Mouse (Mus musculus): Measurements from ENCODE around the gene Fgfr3. TPM values are rescaled to one million over a fixed set of nuclear protein-coding genes. Genes with fewer than 3 reads are reported as not detected.

The Fgfr3 gene
- polyA plus RNA-seq (2012; fragmentation: generic; extraction: Trizol) = 1.0 TPM
- long read RNA-seq, experiment 1, partial matches to known transcripts = 1 of 1 reads
- long read RNA-seq, experiment 1, other reads (novel, unspliced or antisense) = 0 of 1 reads
- long read RNA-seq, experiment 2, partial matches to known transcripts = 1 of 1 reads
- long read RNA-seq, experiment 2, other reads (novel, unspliced or antisense) = 0 of 1 reads

GRCm38 (mm10) chr5:33721541-33722265 is at the start of gene Fgfr3:
Gene Fgfr3, plus strand, starts transcription at chr5:33721674.
- peaks cover 21% of the 10 kb centered on the region for H3K27me3 ChIP-seq (ENCODE audit: control insufficient read depth, insufficient read depth, insufficient read length)
- no peaks in the 10 kb centered on the region for H3K36me3 ChIP-seq (ENCODE audit: control insufficient read depth, insufficient read depth)
- H3K79me2 ChIP-seq (ENCODE audit: control insufficient read depth, insufficient read depth) = no peaks in the 10 kb centered on the region
- TF ChIP-seq FOSL1 (IDR thresholded peaks at IDR 0.05; ENCODE audit: insufficient read depth, low read length, poor library complexity, severe bottlenecking) (no peak), MYOG (IDR thresholded peaks at IDR 0.05; ENCODE audit: control insufficient read depth, extremely low read depth, insufficient read length) (no peak), CEBPB (IDR thresholded peaks at IDR 0.05; ENCODE audit: low read depth) (no peak), MYOD1 (IDR thresholded peaks at IDR 0.05; ENCODE audit: control insufficient read depth, insufficient read length, low read depth) (no peak), USF1 (IDR thresholded peaks at IDR 0.05; ENCODE audit: low read depth) (no peak), MAX (IDR thresholded peaks at IDR 0.05) (no peak), CTCF (IDR thresholded peaks at IDR 0.05; ENCODE audit: control insufficient read depth, insufficient read depth, insufficient read length) (no peak)
- H3ac ChIP-seq (ENCODE audit: control insufficient read depth, insufficient read length, low read depth) = peak within 1 kb of the TSS; percentile 64
- H3K79me3 ChIP-seq (ENCODE audit: low read depth) = no peaks in the 10 kb centered on the region
- peak within 1 kb of the TSS; percentile 25 for H3K4me3 ChIP-seq (ENCODE audit: insufficient read depth, poor library complexity, severe bottlenecking)

GRCm38 (mm10) chr5:33674439-33674838 is 47.0 kb upstream of the Fgfr3 start:
- H3K79me3 ChIP-seq (ENCODE audit: low read depth) = no peaks in the 10 kb centered on the region
- TF ChIP-seq USF1 (IDR thresholded peaks at IDR 0.05; ENCODE audit: low read depth) (no peak), FOSL1 (IDR thresholded peaks at IDR 0.05; ENCODE audit: insufficient read depth, low read length, poor library complexity, severe bottlenecking) (no peak), MYOG (IDR thresholded peaks at IDR 0.05; ENCODE audit: control insufficient read depth, extremely low read depth, insufficient read length) (no peak), CTCF (IDR thresholded peaks at IDR 0.05; ENCODE audit: control insufficient read depth, insufficient read depth, insufficient read length) (no peak), MYOD1 (IDR thresholded peaks at IDR 0.05; ENCODE audit: control insufficient read depth, insufficient read length, low read depth) (no peak), CEBPB (IDR thresholded peaks at IDR 0.05; ENCODE audit: low read depth) (no peak), MAX (IDR thresholded peaks at IDR 0.05) (no peak)
- no peak overlapping the region for H3ac ChIP-seq (ENCODE audit: control insufficient read depth, insufficient read length, low read depth)
- no peak overlapping the region for H3K4me3 ChIP-seq (ENCODE audit: insufficient read depth, poor library complexity, severe bottlenecking)
- no peaks in the 10 kb centered on the region for H3K27me3 ChIP-seq (ENCODE audit: control insufficient read depth, insufficient read depth, insufficient read length)
- H3K79me2 ChIP-seq (ENCODE audit: control insufficient read depth, insufficient read depth) = no peaks in the 10 kb centered on the region
- peaks cover 47% of the 10 kb centered on the region for H3K36me3 ChIP-seq (ENCODE audit: control insufficient read depth, insufficient read depth)

GRCm38 (mm10) chr5:33675964-33676363 is 45.5 kb upstream of the Fgfr3 start:
- Histone ChIP-seq H3ac (ENCODE audit: control insufficient read depth, insufficient read length, low read depth) (no peak overlapping the region), H3K36me3 (ENCODE audit: control insufficient read depth, insufficient read depth) (peaks cover 31% of the 10 kb centered on the region), H3K27me3 (ENCODE audit: control insufficient read depth, insufficient read depth, insufficient read length) (no peaks in the 10 kb centered on the region), H3K79me2 (ENCODE audit: control insufficient read depth, insufficient read depth) (no peaks in the 10 kb centered on the region), H3K4me3 (ENCODE audit: insufficient read depth, poor library complexity, severe bottlenecking) (no peak overlapping the region), H3K79me3 (ENCODE audit: low read depth) (no peaks in the 10 kb centered on the region)
- TF ChIP-seq CTCF (IDR thresholded peaks at IDR 0.05; ENCODE audit: control insufficient read depth, insufficient read depth, insufficient read length) (peak; percentile 29), USF1 (IDR thresholded peaks at IDR 0.05; ENCODE audit: low read depth) (no peak)

GRCm38 (mm10) chr5:33678244-33678643 is 43.2 kb upstream of the Fgfr3 start:
- H3K79me3 ChIP-seq (ENCODE audit: low read depth) = no peaks in the 10 kb centered on the region
- TF ChIP-seq USF1 (IDR thresholded peaks at IDR 0.05; ENCODE audit: low read depth) = no peak
- TF ChIP-seq CEBPB (IDR thresholded peaks at IDR 0.05; ENCODE audit: low read depth) = no peak
- no peak for TF ChIP-seq MYOG (IDR thresholded peaks at IDR 0.05; ENCODE audit: control insufficient read depth, extremely low read depth, insufficient read length)
- TF ChIP-seq MYOD1 (IDR thresholded peaks at IDR 0.05; ENCODE audit: control insufficient read depth, insufficient read length, low read depth) = no peak
- no peak for TF ChIP-seq CTCF (IDR thresholded peaks at IDR 0.05; ENCODE audit: control insufficient read depth, insufficient read depth, insufficient read length)
- no peak for TF ChIP-seq FOSL1 (IDR thresholded peaks at IDR 0.05; ENCODE audit: insufficient read depth, low read length, poor library complexity, severe bottlenecking)
- no peak for TF ChIP-seq MAX (IDR thresholded peaks at IDR 0.05)
- H3K4me3 ChIP-seq (ENCODE audit: insufficient read depth, poor library complexity, severe bottlenecking) = no peak overlapping the region
- H3K36me3 ChIP-seq (ENCODE audit: control insufficient read depth, insufficient read depth) = peaks cover 9% of the 10 kb centered on the region
- H3K27me3 ChIP-seq (ENCODE audit: control insufficient read depth, insufficient read depth, insufficient read length) = peaks cover 5% of the 10 kb centered on the region
- H3ac ChIP-seq (ENCODE audit: control insufficient read depth, insufficient read length, low read depth) = no peak overlapping the region
- no peaks in the 10 kb centered on the region for H3K79me2 ChIP-seq (ENCODE audit: control insufficient read depth, insufficient read depth)

GRCm38 (mm10) chr5:33681044-33681443 is 40.4 kb upstream of the Fgfr3 start:
- Histone ChIP-seq H3K4me3 (ENCODE audit: insufficient read depth, poor library complexity, severe bottlenecking) (no peak overlapping the region), H3K36me3 (ENCODE audit: control insufficient read depth, insufficient read depth) (no peaks in the 10 kb centered on the region), H3K79me3 (ENCODE audit: low read depth) (no peaks in the 10 kb centered on the region), H3K79me2 (ENCODE audit: control insufficient read depth, insufficient read depth) (no peaks in the 10 kb centered on the region), H3ac (ENCODE audit: control insufficient read depth, insufficient read length, low read depth) (no peak overlapping the region), H3K27me3 (ENCODE audit: control insufficient read depth, insufficient read depth, insufficient read length) (peaks cover 5% of the 10 kb centered on the region)
- TF ChIP-seq MAX (IDR thresholded peaks at IDR 0.05) (no peak), FOSL1 (IDR thresholded peaks at IDR 0.05; ENCODE audit: insufficient read depth, low read length, poor library complexity, severe bottlenecking) (no peak), MYOD1 (IDR thresholded peaks at IDR 0.05; ENCODE audit: control insufficient read depth, insufficient read length, low read depth) (no peak), CTCF (IDR thresholded peaks at IDR 0.05; ENCODE audit: control insufficient read depth, insufficient read depth, insufficient read length) (no peak), CEBPB (IDR thresholded peaks at IDR 0.05; ENCODE audit: low read depth) (no peak), MYOG (IDR thresholded peaks at IDR 0.05; ENCODE audit: control insufficient read depth, extremely low read depth, insufficient read length) (no peak), USF1 (IDR thresholded peaks at IDR 0.05; ENCODE audit: low read depth) (no peak)
